Comparison of ENCODE assay signal across 11 mouse cellular contexts in genomic region chr14:32534137-32534536, GRCm38 (mm10). TPM values are rescaled to one million over a fixed set of nuclear protein-coding genes. Genes with fewer than 3 reads are reported as not detected.
DNase-seq lines count a peak whose midpoint lies in the region; ATAC-seq and TF ChIP-seq lines count a peak whose summit lies in the region.
"Had no signal": no experiment of that assay in that cellular context is flagged by ENCODE, and none has a peak within 500 bp of the region (broad histone marks: within the 10 kb centered on the region; RNA-seq: fewer than 3 reads in every experiment).

No protein-coding gene starts in this region.

- 74% methylated on average over 5 of the region's 5 CpGs for WGBS in forebrain, postnatal 0 days
- 73% methylated on average over 5 of the region's 5 CpGs for WGBS in forebrain, embryonic 15.5 days
- WGBS in lung, embryonic 14.5 days, result 73% methylated on average over 5 of the region's 5 CpGs

- TF ChIP-seq CTCF in forebrain, postnatal 0 days (IDR thresholded peaks at IDR 0.05; ENCODE audit: low read depth), result peak; percentile 59
- peak; percentile 60 for TF ChIP-seq CTCF in lung, embryonic 14.5 days (IDR thresholded peaks at IDR 0.05; ENCODE audit: low read depth)

- no peaks in the 10 kb centered on the region; the same call in 1 of the 2 replicates for H3K4me1 ChIP-seq in forebrain, postnatal 0 days (ENCODE audit: insufficient read depth)
- peaks cover 27% of the 10 kb centered on the region for H3K4me1 ChIP-seq in forebrain, embryonic 15.5 days
- no peaks in the 10 kb centered on the region for H3K4me1 ChIP-seq in lung, embryonic 14.5 days (ENCODE audit: insufficient read depth)

- ATAC-seq in forebrain, postnatal 0 days, result no peak
- no peak for ATAC-seq in forebrain, embryonic 15.5 days (replicated peaks)
- ATAC-seq in lung, embryonic 14.5 days (ENCODE audit: insufficient read depth), result no peak

- H3K9me3 ChIP-seq in forebrain, postnatal 0 days (ENCODE audit: low read length), result no peaks in the 10 kb centered on the region
- H3K9me3 ChIP-seq in forebrain, embryonic 15.5 days, result no peaks in the 10 kb centered on the region
- no peaks in the 10 kb centered on the region for H3K9me3 ChIP-seq in lung, embryonic 14.5 days (ENCODE audit: low read depth, low read length)
- H3K9me3 ChIP-seq: midbrain, embryonic 12.5 days had no signal

- H3K36me3 ChIP-seq in forebrain, postnatal 0 days (ENCODE audit: insufficient read depth), result 0 out of 2 replicates have a peak, but pooled peaks cover 4% of the 10 kb centered on the region
- H3K36me3 ChIP-seq in forebrain, embryonic 15.5 days, result peaks cover 8% of the 10 kb centered on the region
- peaks cover 28% of the 10 kb centered on the region for H3K36me3 ChIP-seq in lung, embryonic 14.5 days (ENCODE audit: insufficient read depth)

- DNase-seq in forebrain, postnatal 0 days, result no peak
- DNase-seq in lung, embryonic 14.5 days, result no peak
- DNase-seq in lung, postnatal 14 days, result no peak
- peak; percentile 55 for DNase-seq in ZHBTc4 (ENCODE audit: low read depth, low spot score)
- DNase-seq in naive thymus-derived CD4-positive, alpha-beta T cell, adult 2 months (ENCODE audit: low read depth), result peak; percentile 53
- DNase-seq in layer of hippocampus, postnatal 25 days (ENCODE audit: extremely low spot score in 1 of 2, low spot score in 1 of 2), result no peak
- no peak for DNase-seq in cerebellum, postnatal 4 days (ENCODE audit: low spot score in 2 of 2)
- DNase-seq: adrenal gland, postnatal 10 days; kidney, postnatal 14 days had no signal

- no peak overlapping the region for H3K4me2 ChIP-seq in forebrain, postnatal 0 days (ENCODE audit: low read depth)
- H3K4me2 ChIP-seq in forebrain, embryonic 15.5 days (replicated peaks), result no peak overlapping the region
- H3K4me2 ChIP-seq in lung, embryonic 14.5 days, result no peak overlapping the region
- H3K4me2 ChIP-seq: midbrain, embryonic 12.5 days had no signal

- H3K27me3 ChIP-seq in forebrain, postnatal 0 days (ENCODE audit: insufficient read depth, low read length), result no peaks in the 10 kb centered on the region
- no peaks in the 10 kb centered on the region for H3K27me3 ChIP-seq in forebrain, embryonic 15.5 days
- no peaks in the 10 kb centered on the region for H3K27me3 ChIP-seq in lung, embryonic 14.5 days (ENCODE audit: insufficient read depth, low read length)
- H3K27me3 ChIP-seq: midbrain, embryonic 12.5 days had no signal

- no peak overlapping the region for H3K9ac ChIP-seq in forebrain, postnatal 0 days
- no peak overlapping the region for H3K9ac ChIP-seq in forebrain, embryonic 15.5 days (replicated peaks)
- H3K9ac ChIP-seq in lung, embryonic 14.5 days, result no peak overlapping the region
- H3K9ac ChIP-seq: midbrain, embryonic 12.5 days had no signal

- no peak overlapping the region for H3K27ac ChIP-seq in forebrain, postnatal 0 days (ENCODE audit: low read depth, low read length)
- H3K27ac ChIP-seq in forebrain, embryonic 15.5 days (replicated peaks), result no peak overlapping the region
- no peak overlapping the region for H3K27ac ChIP-seq in lung, embryonic 14.5 days (ENCODE audit: low read depth)
- H3K27ac ChIP-seq: midbrain, embryonic 12.5 days had no signal

- no peak overlapping the region for H3K4me3 ChIP-seq in forebrain, postnatal 0 days (ENCODE audit: low read depth, low read length)
- H3K4me3 ChIP-seq in forebrain, embryonic 15.5 days, result no peak overlapping the region
- H3K4me3 ChIP-seq in lung, embryonic 14.5 days (ENCODE audit: low read depth, low read length), result no peak overlapping the region
- H3K4me3 ChIP-seq: midbrain, embryonic 12.5 days had no signal

RNA-seq across cellular contexts. Expression of gene Ercc6, which starts 20.8 kb away (rescaled TPM):
- total RNA-seq in forebrain, postnatal 0 days (2014; rRNA removed), result 15.2 and 18.0 TPM in 2 replicates
- 12.6 and 19.5 TPM in 2 replicates for polyA plus RNA-seq in forebrain, postnatal 0 days (2015; fragmentation: Nextera tagmentation; extraction: Ambion mirVana)
- polyA plus RNA-seq in forebrain, embryonic 15.5 days (2015; fragmentation: Nextera tagmentation; extraction: Ambion mirVana), result 28.1 and 28.5 TPM in 2 replicates
- 18.4 and 18.8 TPM in 2 replicates for polyA plus RNA-seq in lung, embryonic 14.5 days (2014; fragmentation: Nextera tagmentation; extraction: Ambion mirVana)
- 10 to 100 TPM; 16.8 to 22.3 TPM for total RNA-seq in layer of hippocampus, postnatal 25 days (2021)

Comparison
In these comparisons a context has a peak if more than half of its experiments do, and no peak if none do; other contexts are left out.
1. DNase-seq: peak in ZHBTc4 (single experiment) and naive thymus-derived CD4-positive, alpha-beta T cell, adult 2 months (single experiment); none in forebrain, postnatal 0 days (single experiment), lung, embryonic 14.5 days (single experiment), lung, postnatal 14 days (single experiment), layer of hippocampus, postnatal 25 days (0 of 2) and cerebellum, postnatal 4 days (0 of 2).